Mouse (Mus musculus) neural tube, embryonic 15.5 days (tissue): Measurements from ENCODE around the gene Gje1. TPM values are rescaled to one million over a fixed set of nuclear protein-coding genes. Genes with fewer than 3 reads are reported as not detected.

Experiments used
- ATAC-seq: fragments of 200-750 bp; cut with Nextera tagmentation; 2 replicates; pipeline ENCODE4 v1.8.0; 2017; ENCODE audit warnings: mild to moderate bottlenecking, moderate TSS enrichment, moderate library complexity; ENCODE audit not compliant: low FRiP score
- H3K27ac ChIP-seq: fragments of 300-500 bp; sonication (generic); replicated peaks from 2 replicates; pipeline ENCODE4 v1.5.1; 2015; ENCODE audit warnings: mild to moderate bottlenecking, inconsistent platforms
- H3K27me3 ChIP-seq: fragments of 300-500 bp; sonication (generic); replicated peaks from 2 replicates; pipeline ENCODE4 v1.6.1; 2015; ENCODE audit warnings: inconsistent platforms
- H3K36me3 ChIP-seq: fragments of 300-500 bp; sonication (generic); 2 replicates; pipeline ENCODE4 v1.6.1; 2015; ENCODE audit warnings: inconsistent platforms
- H3K4me1 ChIP-seq: fragments of 300-500 bp; sonication (generic); 2 replicates; pipeline ENCODE4 v1.6.1; 2015; ENCODE audit warnings: inconsistent platforms
- H3K4me2 ChIP-seq: fragments of 300-500 bp; sonication (generic); 2 replicates; pipeline ENCODE4 v1.6.1; 2015; ENCODE audit warnings: inconsistent platforms, mild to moderate bottlenecking, moderate library complexity
- H3K4me3 ChIP-seq: fragments of 300-500 bp; sonication (generic); replicated peaks from 2 replicates; pipeline ENCODE4 v1.5.1; 2015; ENCODE audit warnings: mild to moderate bottlenecking, inconsistent platforms
- H3K9ac ChIP-seq: fragments of 300-500 bp; sonication (generic); replicated peaks from 2 replicates; pipeline ENCODE4 v1.6.1; 2015; ENCODE audit warnings: mild to moderate bottlenecking, inconsistent platforms
- H3K9me3 ChIP-seq: fragments of 300-500 bp; sonication (generic); replicated peaks from 2 replicates; pipeline ENCODE4 v1.6.1; 2016; ENCODE audit warnings: inconsistent platforms
- WGBS: fragments of 180-500 bp; shearing (Covaris S2); methylation state at CpG from one replicate; pipeline ENCODE4 v1.1.7; 2015; ENCODE audit warnings: mixed read lengths; 5-methylcytosine and 5-hydroxymethylcytosine counted together
- polyA plus RNA-seq: library from polyadenylated mRNA; unstranded; fragments of >200 nt; fragmentation: Nextera tagmentation; extraction: Ambion mirVana; gene quantifications from 2 replicates; pipeline ENCODE4 v1.2.1, GENCODE M21; 2015

Gene Gje1
- polyA plus RNA-seq, 1 experiment from 2014 or later = not detected

DNA sequence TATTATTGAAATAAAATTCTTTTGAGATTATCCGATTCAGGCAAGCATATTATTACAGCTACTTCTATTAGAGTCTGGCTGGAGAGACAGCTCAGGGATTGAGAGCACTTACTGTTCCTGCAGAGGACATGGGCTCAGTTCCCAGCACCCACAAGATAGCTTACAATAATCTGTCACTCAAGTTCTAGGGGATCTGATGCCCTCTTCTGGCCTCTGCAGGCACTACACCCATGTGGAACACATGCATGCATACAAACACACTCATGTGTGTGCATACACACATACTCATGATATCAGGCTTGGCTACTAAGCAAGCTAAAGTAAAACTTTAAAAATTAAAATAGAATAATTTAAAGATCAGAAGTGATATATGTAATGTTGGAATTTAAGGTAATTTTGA lies 32.4 kb downstream of the Gje1 start:
- no peak for ATAC-seq
- no peaks in the 10 kb centered on the region for H3K4me1 ChIP-seq
- H3K27ac ChIP-seq = no peak overlapping the region
- no peaks in the 10 kb centered on the region for H3K9me3 ChIP-seq
- H3K36me3 ChIP-seq = peaks cover 11% of the 10 kb centered on the region; the same call in 1 of the 2 replicates
- no peaks in the 10 kb centered on the region for H3K27me3 ChIP-seq
- H3K9ac ChIP-seq = no peak overlapping the region
- WGBS = 100% methylated on average over 1 of the region's 1 CpGs
- no peak overlapping the region for H3K4me3 ChIP-seq
- no peak overlapping the region for H3K4me2 ChIP-seq

- H3K9me3 ChIP-seq = no peaks in the 10 kb centered on the region
- no peak overlapping the region for H3K27ac ChIP-seq
- H3K4me2 ChIP-seq = no peak overlapping the region
- H3K9ac ChIP-seq = no peak overlapping the region
- no peaks in the 10 kb centered on the region for H3K4me1 ChIP-seq
- peaks cover 30% of the 10 kb centered on the region for H3K36me3 ChIP-seq
- no peaks in the 10 kb centered on the region for H3K27me3 ChIP-seq
- 96% methylated on average over 2 of the region's 2 CpGs for WGBS
- H3K4me3 ChIP-seq = no peak overlapping the region
- no peak for ATAC-seq
These were observed 51.9 kb downstream of the Gje1 start for GRCm38 (mm10) chr10:14666147-14666546.

Other genes starting within 250 kb of the Gje1 start
- gene Adgrg6, start 172.6 kb downstream of the Gje1 start, polyA plus RNA-seq = 2.0 and 2.4 TPM in 2 replicates
- gene Vta1, start 12.7 kb downstream of the Gje1 start, polyA plus RNA-seq = 173 and 187 TPM in 2 replicates
- 2.8 and 3.4 TPM in 2 replicates for gene Nmbr, start 12.6 kb downstream of the Gje1 start, polyA plus RNA-seq